Mouse (Mus musculus): ENCODE results near the gene Myl10.

DNA sequence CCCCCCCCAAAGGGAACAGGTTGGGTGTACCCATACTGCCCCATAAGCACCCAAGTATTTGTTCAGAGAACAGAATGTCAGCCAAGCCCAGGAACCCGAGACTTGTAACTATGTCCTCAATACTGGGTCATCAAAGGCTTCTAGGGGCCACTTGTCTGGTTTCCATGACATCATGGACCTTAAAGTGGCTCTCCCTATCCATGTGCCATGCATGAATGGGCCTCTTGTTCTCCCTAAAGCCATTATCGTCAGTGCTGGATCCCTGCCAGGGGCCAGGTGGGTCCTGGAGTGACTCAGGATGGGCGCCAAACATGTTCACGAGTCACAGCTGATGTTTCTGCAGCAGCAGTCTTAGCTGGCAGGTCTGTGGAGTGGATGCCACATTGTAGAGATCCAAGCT, 17.8 kb downstream of the Myl10 start:
- TF ChIP-seq CTCF (IDR thresholded peaks at IDR 0.05; ENCODE audit: insufficient read depth, low read length) (no peak), POLR2A (IDR thresholded peaks at IDR 0.05; ENCODE audit: borderline replicate concordance, extremely low read depth, low read depth, low read length) (no peak)
